Mouse (Mus musculus) limb, embryonic 10.5 days (tissue): ENCODE data around the gene Olfr921. TPM values are rescaled to one million over a fixed set of nuclear protein-coding genes. Genes with fewer than 3 reads are reported as not detected.

Experiments
- DNase-seq: peaks from one replicate; pipeline ENCODE4 v3.0.0-alpha.2; 2017; ENCODE audit warnings: low spot score
- H3K27ac ChIP-seq: fragments of 300-500 bp; sonication (generic); 2 replicates; pipeline ENCODE4 v1.5.1; 2016; ENCODE audit warnings: mild to moderate bottlenecking
- H3K27me3 ChIP-seq: fragments of 300-500 bp; sonication (generic); 2 replicates; pipeline ENCODE4 v1.6.1; 2016; ENCODE audit warnings: low read depth, mild to moderate bottlenecking; ENCODE audit not compliant: poor library complexity, severe bottlenecking
- H3K36me3 ChIP-seq: fragments of 300-500 bp; sonication (generic); 2 replicates; pipeline ENCODE4 v1.6.1; 2016; ENCODE audit warnings: mild to moderate bottlenecking, moderate library complexity
- H3K4me1 ChIP-seq: fragments of 300-500 bp; sonication (generic); 2 replicates; pipeline ENCODE4 v1.6.1; 2016
- H3K4me3 ChIP-seq: fragments of 300-500 bp; sonication (generic); 2 replicates; pipeline ENCODE4 v1.5.1; 2016; ENCODE audit warnings: mild to moderate bottlenecking, moderate library complexity
- H3K9me3 ChIP-seq: fragments of 300-500 bp; sonication (generic); replicated peaks from 2 replicates; pipeline ENCODE4 v1.6.1; 2016; ENCODE audit warnings: mild to moderate bottlenecking
- WGBS: fragments of 180-500 bp; shearing (Covaris S2); methylation state at CpG from one replicate; pipeline ENCODE4 v1.1.7; 2016; 5-methylcytosine and 5-hydroxymethylcytosine counted together
- polyA plus RNA-seq: library from polyadenylated mRNA; unstranded; fragments of >200 nt; fragmentation: Nextera tagmentation; extraction: Ambion mirVana; gene quantifications from 2 replicates; pipeline ENCODE4 v1.2.1, GENCODE M21; 2016

Gene Olfr921
- polyA plus RNA-seq, result not detected in 2 replicates

- Histone ChIP-seq H3K27me3 (no peaks in the 10 kb centered on the region), H3K9me3 (no peaks in the 10 kb centered on the region), H3K4me1 (no peaks in the 10 kb centered on the region), H3K27ac (no peak within 1 kb of the TSS), H3K36me3 (no peaks in the 10 kb centered on the region), H3K4me3 (no peak within 1 kb of the TSS)
- no peak for DNase-seq
Measured at GRCm38 (mm10) chr9:38772768-38773167, at the start of gene Olfr921. Olfr921 (plus strand) TSS chr9:38773068.

GRCm38 (mm10) chr9:38724044-38724443 lies 48.8 kb upstream of the Olfr921 start:
- 0 out of 2 replicates have a peak, but pooled peaks cover 1% of the 10 kb centered on the region for H3K4me1 ChIP-seq
- H3K9me3 ChIP-seq, result no peaks in the 10 kb centered on the region
- H3K27ac ChIP-seq, result no peak overlapping the region
- DNase-seq, result no peak
- no peak overlapping the region for H3K4me3 ChIP-seq
- H3K27me3 ChIP-seq, result no peaks in the 10 kb centered on the region
- H3K36me3 ChIP-seq, result no peaks in the 10 kb centered on the region
- 93% methylated on average over 1 of the region's 1 CpGs for WGBS

- no peak overlapping the region for H3K4me3 ChIP-seq
- H3K4me1 ChIP-seq, result no peaks in the 10 kb centered on the region
- 76% methylated on average over 3 of the region's 3 CpGs for WGBS
- H3K27me3 ChIP-seq, result no peaks in the 10 kb centered on the region
- no peak for DNase-seq
- H3K36me3 ChIP-seq, result no peaks in the 10 kb centered on the region
- H3K27ac ChIP-seq, result no peak overlapping the region
- no peaks in the 10 kb centered on the region for H3K9me3 ChIP-seq
Measured at GRCm38 (mm10) chr9:38728218-38728617, 44.6 kb upstream of the Olfr921 start.

- H3K9me3 ChIP-seq, result no peaks in the 10 kb centered on the region
- H3K36me3 ChIP-seq, result no peaks in the 10 kb centered on the region
- H3K4me3 ChIP-seq, result no peak overlapping the region
- no peak overlapping the region for H3K27ac ChIP-seq
- 95% methylated on average over 1 of the region's 1 CpGs for WGBS
- H3K4me1 ChIP-seq, result no peaks in the 10 kb centered on the region
- no peak for DNase-seq
- no peaks in the 10 kb centered on the region for H3K27me3 ChIP-seq
Measured at GRCm38 (mm10) chr9:38741408-38741807, 31.5 kb upstream of the Olfr921 start.

GRCm38 (mm10) chr9:38744619-38745315 lies 28.1 kb upstream of the Olfr921 start:
- H3K27me3 ChIP-seq, result no peaks in the 10 kb centered on the region
- 90% methylated on average over 4 of the region's 4 CpGs for whole genome bisulfite sequencing
- DNase-seq, result no peak
- no peak overlapping the region for H3K4me3 ChIP-seq
- H3K9me3 ChIP-seq, result no peaks in the 10 kb centered on the region
- H3K36me3 ChIP-seq, result no peaks in the 10 kb centered on the region
- no peaks in the 10 kb centered on the region for H3K4me1 ChIP-seq
- no peak overlapping the region for H3K27ac ChIP-seq

GRCm38 (mm10) chr9:38751999-38752398 lies 20.9 kb upstream of the Olfr921 start, which contains the start of gene Olfr920:
Olfr920 (plus strand) TSS chr9:38752299.
- Histone ChIP-seq H3K4me3 (no peak within 1 kb of the TSS), H3K9me3 (no peaks in the 10 kb centered on the region), H3K27ac (no peak within 1 kb of the TSS), H3K36me3 (no peaks in the 10 kb centered on the region), H3K27me3 (no peaks in the 10 kb centered on the region), H3K4me1 (no peaks in the 10 kb centered on the region)
- WGBS, result 97% methylated on average over 1 of the region's 1 CpGs
- no peak for DNase-seq

GRCm38 (mm10) chr9:38792689-38793088 lies 19.8 kb downstream of the Olfr921 start:
- Histone ChIP-seq H3K4me1 (no peaks in the 10 kb centered on the region), H3K27ac (no peak overlapping the region), H3K4me3 (no peak overlapping the region), H3K9me3 (no peaks in the 10 kb centered on the region), H3K27me3 (no peaks in the 10 kb centered on the region), H3K36me3 (no peaks in the 10 kb centered on the region)
- 88% methylated on average over 2 of the region's 2 CpGs for WGBS
- DNase-seq, result no peak

GRCm38 (mm10) chr9:38805696-38806095 lies 32.8 kb downstream of the Olfr921 start:
- no peaks in the 10 kb centered on the region for H3K36me3 ChIP-seq
- no peak overlapping the region for H3K27ac ChIP-seq
- H3K27me3 ChIP-seq, result no peaks in the 10 kb centered on the region
- H3K9me3 ChIP-seq, result no peaks in the 10 kb centered on the region
- no peak overlapping the region for H3K4me3 ChIP-seq
- DNase-seq, result no peak
- H3K4me1 ChIP-seq, result no peaks in the 10 kb centered on the region

GRCm38 (mm10) chr9:38814314-38814713 lies 41.4 kb downstream of the Olfr921 start, which contains the start of gene Olfr922:
Olfr922 (plus strand) TSS chr9:38814614.
- Histone ChIP-seq H3K9me3 (no peaks in the 10 kb centered on the region), H3K36me3 (no peaks in the 10 kb centered on the region), H3K27ac (no peak within 1 kb of the TSS), H3K4me1 (no peaks in the 10 kb centered on the region), H3K27me3 (no peaks in the 10 kb centered on the region), H3K4me3 (no peak within 1 kb of the TSS)
- 80% methylated on average over 2 of the region's 2 CpGs for WGBS
- no peak for DNase-seq

- 89% methylated on average over 1 of the region's 1 CpGs for WGBS
- H3K9me3 ChIP-seq, result no peaks in the 10 kb centered on the region
- H3K27ac ChIP-seq, result no peak overlapping the region
- H3K4me3 ChIP-seq, result no peak overlapping the region
- no peaks in the 10 kb centered on the region for H3K4me1 ChIP-seq
- H3K36me3 ChIP-seq, result no peaks in the 10 kb centered on the region
- H3K27me3 ChIP-seq, result no peaks in the 10 kb centered on the region
- no peak for DNase-seq
Measured at GRCm38 (mm10) chr9:38815458-38815986, 42.7 kb downstream of the Olfr921 start.

GRCm38 (mm10) chr9:38826245-38826644 lies 53.4 kb downstream of the Olfr921 start, which contains the start of gene Olfr923:
Olfr923 (plus strand) TSS chr9:38826545.
- Histone ChIP-seq H3K4me3 (no peak within 1 kb of the TSS), H3K36me3 (no peaks in the 10 kb centered on the region), H3K4me1 (no peaks in the 10 kb centered on the region), H3K27me3 (no peaks in the 10 kb centered on the region), H3K9me3 (no peaks in the 10 kb centered on the region), H3K27ac (no peak within 1 kb of the TSS)
- WGBS, result 95% methylated on average over 1 of the region's 1 CpGs
- DNase-seq, result no peak
